Mouse (Mus musculus): ENCODE results near the gene Plac1.
A peak's percentile ranks its signal among the peaks of the same experiment; 100 is the strongest.

The Plac1 gene

GRCm38 (mm10) chrX:53196392-53196791 lies 43.5 kb downstream of the Plac1 start:
- no peak for DNase-seq

- DNase-seq, result no peak
These were observed 51.2 kb downstream of the Plac1 start for GRCm38 (mm10) chrX:53188692-53189091.

DNA sequence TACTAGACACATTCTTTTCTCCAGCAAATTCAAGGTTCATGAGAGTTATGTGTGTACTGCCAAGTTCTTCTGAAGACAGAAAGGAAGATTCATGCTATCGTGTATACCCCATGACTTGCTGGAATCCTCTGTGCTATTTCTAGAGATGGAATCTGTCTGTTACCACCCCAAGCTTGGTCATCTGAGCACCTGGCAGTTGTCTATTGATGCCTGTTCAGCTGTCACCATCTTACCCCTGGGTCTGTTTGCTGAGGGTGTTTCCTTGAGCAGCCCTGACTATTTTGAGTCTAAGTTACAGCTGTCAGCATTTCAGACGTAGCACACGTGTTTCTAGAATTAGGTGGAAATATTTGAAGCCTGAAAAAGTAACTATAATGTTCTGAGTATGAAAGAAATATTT lies 60.1 kb downstream of the Plac1 start:
- no peak for DNase-seq

DNA sequence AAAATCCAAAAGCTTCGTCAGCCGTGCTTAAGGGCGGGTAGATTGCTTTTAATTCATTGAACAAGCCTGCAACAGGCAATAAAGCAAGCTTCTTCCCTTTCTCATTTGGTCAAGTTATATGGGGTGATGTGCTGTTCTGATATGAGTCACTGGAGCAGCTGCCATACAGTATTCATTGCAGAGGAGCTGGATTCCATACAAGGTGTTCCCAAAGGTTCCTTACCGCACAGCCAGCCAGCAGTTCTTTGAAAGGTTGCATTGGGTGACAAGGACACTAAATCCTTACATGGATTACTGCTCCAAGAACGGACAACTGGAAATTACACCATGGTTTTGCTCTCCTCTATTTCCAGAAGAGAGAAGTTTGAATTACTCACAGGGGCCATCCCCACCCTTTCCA lies 63.6 kb downstream of the Plac1 start:
- no peak for DNase-seq

DNA sequence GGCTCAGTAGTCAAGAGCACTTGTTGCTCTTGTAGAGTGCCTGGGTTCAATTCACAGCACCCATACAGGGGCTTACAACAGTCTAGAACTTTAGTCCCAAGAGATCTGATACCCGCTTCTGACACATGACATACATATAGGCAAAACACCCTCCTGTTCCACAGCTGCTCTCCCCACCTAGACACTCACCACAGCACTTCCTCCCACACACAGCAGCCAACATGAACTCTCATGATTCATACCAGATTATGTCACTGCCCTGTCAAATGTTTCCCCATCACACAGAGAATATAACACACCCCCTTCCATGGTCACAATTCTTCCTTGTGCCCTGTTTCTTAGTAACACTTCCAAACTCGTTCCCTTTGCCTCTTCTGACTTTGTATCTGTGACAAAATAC lies 71.3 kb downstream of the Plac1 start:
- DNase-seq, result no peak

DNA sequence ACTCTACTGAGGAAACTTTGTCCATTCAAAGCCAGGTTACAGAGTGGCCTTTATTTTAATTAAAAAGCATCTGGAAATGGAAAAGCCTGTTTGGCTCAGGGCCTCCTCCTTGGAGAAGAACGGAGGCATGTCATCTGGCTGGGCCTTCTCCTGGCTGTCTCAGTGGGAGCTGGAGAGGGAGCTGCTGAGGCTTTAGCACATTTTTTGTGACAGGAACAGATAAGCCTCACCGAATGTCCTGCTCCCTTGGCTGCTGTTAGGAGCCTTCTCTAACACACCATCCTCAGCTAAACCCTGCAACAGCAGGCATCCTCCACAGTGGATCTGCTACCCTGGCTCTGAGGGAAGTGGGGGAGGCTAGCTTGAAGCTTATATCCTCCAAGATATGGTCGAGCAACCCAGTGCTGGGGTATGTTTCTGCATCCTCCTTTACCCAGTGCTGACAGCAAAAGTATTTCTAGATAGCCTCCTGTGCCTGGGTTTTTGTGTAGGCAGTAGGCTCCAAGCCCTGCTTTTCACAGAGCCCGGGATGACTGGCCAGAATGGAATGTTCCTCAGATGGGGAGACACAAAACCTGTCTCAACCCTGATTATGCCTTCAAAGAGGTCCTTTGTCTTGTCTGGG lies 72.9 kb downstream of the Plac1 start:
- DNase-seq, result no peak

DNA sequence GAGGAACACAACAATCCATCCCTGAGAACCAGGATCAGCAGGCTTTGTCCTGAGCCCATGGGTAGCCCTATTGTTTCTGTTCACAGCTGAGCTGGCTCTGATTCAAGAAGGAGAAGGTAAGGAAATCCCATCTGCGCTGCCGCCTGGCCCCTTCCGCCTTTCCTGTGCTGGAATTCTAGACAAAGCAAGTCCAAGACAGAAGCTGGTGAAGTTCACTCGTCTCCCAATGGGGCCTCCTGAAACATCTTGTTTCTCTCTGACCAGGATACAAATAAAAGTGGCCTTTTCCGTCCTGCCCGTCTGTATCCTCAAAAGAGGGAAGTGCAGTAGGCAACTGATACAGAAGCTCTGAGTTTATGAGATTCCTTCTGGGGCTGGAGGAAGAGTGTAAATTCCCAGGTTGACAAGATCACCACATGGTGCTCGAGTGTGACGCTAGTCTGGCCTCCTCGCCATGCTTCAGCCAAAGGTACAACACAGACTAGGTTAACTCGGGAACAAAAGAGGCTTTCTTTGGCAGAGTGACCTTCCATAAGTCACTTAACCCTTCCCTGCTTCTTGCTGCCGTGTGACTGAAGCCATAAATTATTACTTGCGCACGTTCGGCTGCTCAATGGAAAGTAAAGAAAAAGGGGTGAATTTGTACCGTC lies 73.5 kb downstream of the Plac1 start:
- peak; percentile 49 for DNase-seq

GRCm38 (mm10) chrX:53162589-53162988 lies 77.3 kb downstream of the Plac1 start:
- DNase-seq, result no peak

GRCm38 (mm10) chrX:53161583-53161982 lies 78.3 kb downstream of the Plac1 start:
- DNase-seq, result no peak

- DNase-seq, result peak; percentile 38
These were observed 78.8 kb downstream of the Plac1 start for GRCm38 (mm10) chrX:53161115-53161514.

DNA sequence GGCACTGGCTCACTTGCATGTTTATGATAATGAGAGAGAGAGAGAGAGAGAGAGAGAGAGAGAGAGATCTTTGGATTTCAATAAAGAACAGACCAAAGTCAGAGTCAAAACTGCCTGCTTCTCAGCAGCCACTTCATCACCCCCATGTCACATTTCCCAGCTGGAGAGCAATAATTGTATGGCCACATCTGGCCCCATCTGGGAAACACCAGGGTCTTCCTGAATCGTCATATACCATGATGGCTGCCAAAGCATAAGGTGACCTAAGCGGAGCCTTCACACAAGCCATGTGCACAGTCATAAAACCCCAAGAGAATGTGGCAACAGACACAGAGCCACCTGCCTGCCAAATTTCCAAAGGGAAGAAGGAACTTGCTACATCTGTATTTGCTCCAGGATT lies 91.9 kb downstream of the Plac1 start:
- no peak for DNase-seq

DNA sequence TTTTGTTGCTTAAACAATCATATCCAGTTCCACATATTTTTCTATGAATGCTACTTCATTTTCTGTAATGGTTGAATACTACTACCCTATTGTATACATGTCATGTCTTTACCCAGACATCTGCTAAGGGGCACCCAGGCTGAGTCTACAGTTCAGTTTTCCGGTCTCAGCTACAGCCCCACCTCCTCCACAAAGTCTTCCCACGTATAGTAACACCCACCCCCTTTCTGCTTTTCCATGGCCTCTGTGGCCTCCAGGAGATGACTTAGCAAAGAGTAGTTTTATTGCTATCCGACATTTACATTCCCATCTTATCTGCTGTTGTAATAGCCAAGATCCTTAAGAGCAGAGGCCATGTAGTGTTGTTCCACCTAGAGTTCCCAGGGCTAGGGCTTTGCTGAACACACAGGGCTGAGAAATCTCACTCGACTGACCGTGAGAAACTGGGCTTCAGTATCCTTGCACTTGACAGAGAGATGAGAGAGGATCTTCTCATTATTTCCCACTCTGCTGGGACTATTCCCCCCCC lies 93.5 kb downstream of the Plac1 start:
- DNase-seq, result no peak

- DNase-seq, result no peak
These were observed 100.3 kb downstream of the Plac1 start for GRCm38 (mm10) chrX:53139641-53140040.

- no peak for DNase-seq
These were observed 102.8 kb downstream of the Plac1 start for GRCm38 (mm10) chrX:53137066-53137465.

DNA sequence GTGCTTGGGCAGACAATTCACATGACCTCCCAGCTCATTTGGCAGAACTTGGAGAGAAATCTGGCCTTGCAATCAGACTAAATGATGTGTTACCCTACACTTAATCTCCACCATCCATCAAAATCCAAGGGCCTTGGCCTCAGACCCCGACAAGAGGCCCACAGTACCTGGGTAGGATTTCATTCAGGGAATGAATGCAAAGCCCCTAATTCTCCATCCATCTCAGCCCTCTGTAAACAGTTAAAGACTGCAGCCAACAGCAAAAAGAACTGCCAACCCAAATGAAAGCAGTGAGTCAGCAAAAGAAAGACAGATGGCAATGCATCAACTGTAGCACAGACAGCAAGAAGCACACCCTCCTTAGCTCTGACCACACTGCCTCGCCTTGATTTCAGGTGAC lies 110.4 kb downstream of the Plac1 start:
- no peak for DNase-seq

DNA sequence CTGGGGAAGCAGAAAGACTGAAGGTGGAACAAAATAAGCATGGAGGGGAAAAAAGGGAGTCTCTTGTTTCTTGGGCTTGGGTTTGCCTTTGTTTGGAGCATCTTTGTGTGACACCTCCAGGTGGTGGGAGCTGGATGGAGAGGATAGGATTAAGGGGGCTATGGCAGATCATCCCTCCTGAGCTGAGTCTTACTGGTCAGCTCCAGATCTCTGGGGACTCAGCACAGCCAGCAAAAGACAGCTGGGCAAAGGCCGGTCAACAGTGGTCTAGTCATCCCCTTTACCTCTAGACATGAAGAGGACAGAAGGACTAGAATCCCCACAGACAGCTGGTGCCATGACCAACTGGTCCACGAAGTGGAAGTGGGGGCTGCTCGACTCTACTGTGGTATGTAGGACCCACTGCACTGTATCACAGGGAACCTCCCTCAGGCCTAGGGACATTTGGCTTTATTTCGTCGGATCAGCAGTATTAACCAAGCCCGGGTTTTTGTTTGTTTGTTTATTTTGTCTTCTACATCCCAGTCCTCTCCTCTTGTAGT lies 113.3 kb downstream of the Plac1 start:
- DNase-seq, result no peak

DNA sequence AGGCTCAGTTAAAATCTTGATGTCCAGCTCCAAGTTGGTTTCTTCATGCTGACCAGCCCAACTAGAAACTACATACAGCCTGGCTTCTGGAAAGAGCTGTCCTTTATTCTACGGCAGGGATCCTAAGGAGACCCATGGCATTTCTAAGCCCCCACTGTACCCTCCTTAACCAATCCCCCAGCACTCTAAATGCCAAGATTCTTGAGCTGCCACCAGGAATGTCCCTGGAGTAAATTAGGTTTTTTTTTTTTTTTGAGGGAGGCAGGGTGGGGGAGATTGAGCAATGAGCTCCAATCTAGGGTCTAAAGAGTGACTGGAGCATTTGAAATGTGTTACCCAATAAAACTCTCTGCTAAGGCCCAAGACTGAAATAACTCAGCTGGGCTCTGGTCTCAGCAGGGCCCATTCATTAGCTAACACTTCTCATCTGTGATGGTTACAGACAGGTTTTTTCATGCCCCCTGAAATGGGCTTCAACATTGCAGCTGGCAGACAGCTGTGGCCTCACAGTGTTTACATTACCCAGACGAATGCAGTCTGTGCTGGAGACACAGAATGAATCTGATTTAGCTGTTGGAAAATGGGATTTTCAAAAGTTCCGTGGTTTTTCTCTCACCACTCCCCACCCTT lies 114.0 kb downstream of the Plac1 start:
- DNase-seq, result no peak

DNA sequence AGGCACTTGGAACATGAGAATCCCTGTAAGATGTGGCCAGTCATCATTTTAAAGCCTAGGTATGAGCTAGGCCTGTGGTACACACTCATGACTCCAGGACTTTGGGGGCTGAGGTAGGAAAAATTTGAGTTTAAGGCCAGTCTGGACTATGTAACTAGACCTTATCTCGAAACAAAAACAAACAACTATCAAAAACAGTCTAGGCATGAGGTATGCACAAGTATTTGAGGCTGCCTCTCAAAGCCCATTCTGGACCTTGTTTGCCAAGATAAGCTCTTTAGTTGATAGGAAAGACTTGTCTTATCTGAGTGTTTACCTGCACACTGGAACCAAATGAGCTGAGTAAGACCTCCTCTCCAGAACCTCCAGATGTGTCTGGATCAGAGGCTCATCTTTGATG lies 116.3 kb downstream of the Plac1 start:
- no peak for DNase-seq

DNA sequence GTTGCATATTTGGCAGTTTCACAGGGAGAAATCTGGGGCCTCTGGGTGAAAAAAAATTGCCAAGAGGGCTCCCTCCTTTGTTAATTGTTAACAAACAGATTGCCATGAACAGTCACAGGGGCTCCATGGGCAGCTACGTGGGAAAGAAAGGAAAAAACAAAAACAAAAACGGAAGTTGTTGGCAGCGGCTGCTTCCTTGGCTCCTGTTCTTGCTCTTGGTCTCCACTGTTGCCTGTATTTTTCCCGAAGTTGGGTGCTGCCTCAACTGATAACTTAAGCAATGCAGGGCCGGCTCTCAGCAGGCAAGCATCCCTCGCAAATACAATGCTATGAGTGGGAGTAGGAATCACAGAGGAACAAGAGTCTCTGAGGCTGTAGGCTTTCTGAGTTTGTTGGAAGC lies 121.3 kb downstream of the Plac1 start:
- DNase-seq, result no peak

DNA sequence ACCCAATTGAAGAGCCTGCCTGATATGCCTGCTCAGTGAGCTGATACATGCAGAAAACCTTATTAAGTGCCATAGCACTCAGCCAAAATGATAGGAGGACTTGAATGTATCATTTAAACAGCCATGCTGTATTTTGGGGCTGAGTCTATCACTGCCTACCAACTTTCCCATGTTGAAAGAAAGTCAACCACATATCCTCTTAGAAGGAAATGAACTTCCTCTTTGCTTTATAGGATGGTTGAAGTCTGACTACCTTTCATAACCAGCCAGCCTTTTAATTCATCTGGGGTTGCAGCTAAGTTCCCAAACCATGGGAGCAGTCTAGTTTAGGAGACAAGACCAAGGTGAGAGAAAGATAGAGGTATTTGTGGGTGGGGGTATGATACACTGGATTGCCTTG lies 121.9 kb downstream of the Plac1 start:
- no peak for DNase-seq

DNA sequence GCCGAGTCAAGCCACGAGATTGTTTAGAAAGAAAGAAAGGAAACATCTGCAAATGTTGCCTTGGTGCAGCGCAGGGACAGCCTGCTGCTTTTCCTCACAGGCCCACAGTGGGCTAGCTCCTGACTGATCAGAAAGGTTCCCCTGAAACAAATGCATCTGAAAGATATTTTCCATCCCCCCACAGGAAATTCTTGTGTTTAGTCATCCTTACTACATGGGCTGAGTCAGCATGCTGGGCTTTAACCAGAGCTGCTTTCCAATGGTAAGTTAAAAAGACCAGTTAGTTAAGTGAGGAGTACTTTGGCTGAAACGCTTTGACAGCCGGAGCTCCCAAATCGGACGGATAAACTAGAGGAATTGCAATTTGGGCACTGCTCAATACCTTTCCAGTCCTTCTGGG lies 124.9 kb downstream of the Plac1 start:
- no peak for DNase-seq

GRCm38 (mm10) chrX:53110142-53110541 lies 129.8 kb downstream of the Plac1 start:
- DNase-seq, result no peak

- no peak for DNase-seq
These were observed 132.8 kb downstream of the Plac1 start for GRCm38 (mm10) chrX:53107127-53107526.

DNA sequence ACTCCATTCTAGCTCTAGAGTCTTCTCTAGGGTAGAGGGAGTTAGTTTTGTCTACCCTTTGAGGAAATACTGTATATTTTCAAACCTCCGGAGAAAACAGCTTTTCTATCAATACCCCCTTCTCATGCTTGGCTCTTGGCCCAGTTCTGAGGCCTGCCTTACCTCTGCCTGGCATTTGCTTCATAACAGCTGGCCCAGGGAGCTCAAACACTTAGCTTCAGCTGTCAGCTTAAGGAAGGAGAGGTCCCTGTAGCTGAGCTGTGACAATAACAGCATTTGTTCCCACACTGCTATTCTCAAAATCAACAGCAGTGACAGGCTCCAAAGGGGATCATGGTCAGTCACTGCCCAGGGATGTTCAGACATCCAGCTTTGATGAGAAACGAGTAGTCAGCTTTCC lies 138.7 kb downstream of the Plac1 start:
- no peak for DNase-seq
